ENCODE assay signal across 31 mouse cellular contexts in genomic region chr17:8912933-8913332, GRCm38 (mm10).
"Had no signal": no experiment of that assay in that cellular context is flagged by ENCODE, and none has a peak within 500 bp of the region (broad histone marks: within the 10 kb centered on the region; RNA-seq: fewer than 3 reads in every experiment).

No protein-coding gene starts in this region.

- H3K36me3 ChIP-seq: limb, embryonic 10.5 days; limb, embryonic 12.5 days; limb, embryonic 13.5 days; limb, embryonic 15.5 days; liver, embryonic 12.5 days; liver, embryonic 13.5 days; liver, embryonic 15.5 days; lung, embryonic 15.5 days; midbrain, embryonic 10.5 days; midbrain, embryonic 12.5 days; midbrain, embryonic 13.5 days; midbrain, embryonic 15.5 days; neural tube, embryonic 12.5 days had no signal

- H3K9ac ChIP-seq: limb, embryonic 12.5 days; limb, embryonic 13.5 days; limb, embryonic 15.5 days; liver, embryonic 12.5 days; liver, embryonic 13.5 days; liver, embryonic 14.5 days; liver, embryonic 15.5 days; liver, postnatal 0 days; lung, embryonic 14.5 days; lung, embryonic 15.5 days; midbrain, embryonic 12.5 days; midbrain, embryonic 13.5 days; midbrain, embryonic 15.5 days; neural tube, embryonic 12.5 days had no signal

- H3K4me1 ChIP-seq: limb, embryonic 10.5 days; limb, embryonic 15.5 days; liver, embryonic 12.5 days; liver, embryonic 13.5 days; liver, embryonic 15.5 days; lung, embryonic 15.5 days; midbrain, embryonic 12.5 days; midbrain, embryonic 13.5 days; midbrain, embryonic 15.5 days; neural tube, embryonic 12.5 days had no signal

- H3K9me3 ChIP-seq: limb, embryonic 10.5 days; limb, embryonic 12.5 days; limb, embryonic 13.5 days; limb, embryonic 15.5 days; liver, embryonic 12.5 days; liver, embryonic 13.5 days; liver, embryonic 15.5 days; lung, embryonic 15.5 days; megakaryocyte, embryonic 14.5 days; midbrain, embryonic 10.5 days; midbrain, embryonic 12.5 days; midbrain, embryonic 13.5 days; midbrain, embryonic 15.5 days; neural tube, embryonic 12.5 days had no signal

- ATAC-seq: liver, embryonic 12.5 days; liver, postnatal 0 days; lung, postnatal 0 days; midbrain, embryonic 13.5 days; midbrain, embryonic 15.5 days; midbrain, embryonic 16.5 days had no signal

- H3K27ac ChIP-seq: limb, embryonic 10.5 days; limb, embryonic 12.5 days; limb, embryonic 13.5 days; limb, embryonic 15.5 days; liver, embryonic 12.5 days; liver, embryonic 13.5 days; liver, embryonic 14.5 days; liver, embryonic 15.5 days; lung, embryonic 15.5 days; macrophage; midbrain, embryonic 10.5 days; midbrain, embryonic 12.5 days; midbrain, embryonic 13.5 days; midbrain, embryonic 15.5 days; neural tube, embryonic 12.5 days had no signal

- H3K4me3 ChIP-seq: limb, embryonic 10.5 days; limb, embryonic 12.5 days; limb, embryonic 13.5 days; limb, embryonic 15.5 days; liver, embryonic 12.5 days; liver, embryonic 13.5 days; liver, embryonic 15.5 days; lung, embryonic 15.5 days; megakaryocyte, embryonic 14.5 days; midbrain, embryonic 10.5 days; midbrain, embryonic 12.5 days; midbrain, embryonic 13.5 days; midbrain, embryonic 15.5 days; myocyte; neural tube, embryonic 12.5 days had no signal

- H3K27me3 ChIP-seq: limb, embryonic 12.5 days; limb, embryonic 15.5 days; liver, embryonic 12.5 days; liver, embryonic 13.5 days; liver, embryonic 15.5 days; lung, embryonic 15.5 days; midbrain, embryonic 12.5 days; midbrain, embryonic 13.5 days; midbrain, embryonic 15.5 days; neural tube, embryonic 12.5 days had no signal

- H3K4me2 ChIP-seq: limb, embryonic 12.5 days; limb, embryonic 13.5 days; limb, embryonic 15.5 days; liver, embryonic 11.5 days; liver, embryonic 12.5 days; liver, embryonic 13.5 days; liver, embryonic 15.5 days; lung, embryonic 14.5 days; lung, embryonic 15.5 days; midbrain, embryonic 11.5 days; midbrain, embryonic 12.5 days; midbrain, embryonic 13.5 days; midbrain, embryonic 15.5 days; neural tube, embryonic 12.5 days had no signal

- DNase-seq: left cerebral cortex, postnatal 4 days; liver; liver, embryonic 13.5 days; liver, postnatal 0 days; lung, adult 18-20 months; lung, adult 2 months; lung, embryonic 14.5 days; lung, postnatal 10 days; lung, postnatal 14 days; lung, postnatal 36 days; midbrain, embryonic 14.5 days had no signal
